Mouse (Mus musculus): ENCODE data around the gene Farp1.
"Not testable (repeated sequence)": the region's sequence is repeated elsewhere in the genome, so short reads cannot be mapped to it uniquely, and the experiment has no call there.

The Farp1 gene

DNA sequence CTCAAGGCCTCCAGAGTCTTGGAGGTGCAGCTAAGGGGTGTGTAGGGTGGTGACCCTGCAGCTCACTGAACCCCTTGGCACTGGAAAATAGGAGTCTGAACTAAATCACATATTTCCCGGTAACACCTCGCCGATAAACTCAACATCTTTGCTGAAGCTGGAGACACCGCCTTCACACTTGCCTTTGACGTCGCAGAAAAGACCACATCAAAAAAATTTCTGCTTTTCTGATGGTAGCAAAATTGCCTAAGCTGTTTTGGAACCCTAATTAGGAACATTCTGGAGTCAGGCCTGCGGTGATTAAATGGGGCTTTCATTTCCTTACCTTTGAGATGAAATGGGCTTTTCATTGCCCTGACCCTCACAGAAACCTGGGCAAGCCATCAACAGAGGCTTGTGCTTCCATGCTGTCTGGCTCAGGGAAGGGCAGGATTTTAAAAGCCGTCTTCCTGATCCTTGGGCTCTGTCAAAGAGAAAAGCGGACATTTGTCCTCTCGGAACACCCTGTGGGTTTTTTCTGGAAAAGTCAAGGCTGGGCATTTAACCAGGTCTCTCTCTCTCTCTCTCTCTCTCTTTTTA is 72.8 kb downstream of the Farp1 start:
- no peak for DNase-seq

DNA sequence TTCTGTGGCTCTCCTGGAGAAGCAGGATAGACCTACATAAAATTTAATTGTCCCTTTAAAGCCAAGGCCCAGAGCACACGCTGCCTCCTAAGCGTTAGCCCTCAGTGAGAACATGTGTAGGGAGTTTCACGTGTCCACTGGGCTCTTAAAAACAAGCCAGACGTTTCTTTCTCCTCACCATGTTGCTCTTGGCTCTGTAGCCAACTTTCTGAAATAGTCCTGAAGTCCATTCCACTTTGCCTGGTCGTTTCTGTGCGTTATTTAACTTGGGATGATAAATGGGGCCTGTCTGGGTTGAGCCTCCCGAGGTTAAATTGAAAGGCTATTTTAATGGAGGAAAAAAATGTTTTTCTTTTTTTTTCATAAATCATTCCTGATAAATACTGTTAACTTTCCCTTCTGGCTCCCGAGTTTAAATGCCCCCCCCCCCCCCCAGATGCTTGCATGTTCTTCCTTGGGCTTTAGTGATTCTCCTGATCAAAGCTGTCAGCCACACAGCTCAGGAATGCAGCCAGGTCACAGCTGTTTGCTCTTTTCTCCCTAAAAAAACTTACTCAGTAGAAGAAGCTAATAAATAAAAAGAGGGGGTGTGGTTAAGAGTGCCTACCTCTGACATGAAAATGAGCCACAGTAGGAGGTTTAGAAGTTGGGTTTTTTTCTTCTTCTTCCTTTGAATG is 73.6 kb downstream of the Farp1 start:
- DNase-seq, result no peak

DNA sequence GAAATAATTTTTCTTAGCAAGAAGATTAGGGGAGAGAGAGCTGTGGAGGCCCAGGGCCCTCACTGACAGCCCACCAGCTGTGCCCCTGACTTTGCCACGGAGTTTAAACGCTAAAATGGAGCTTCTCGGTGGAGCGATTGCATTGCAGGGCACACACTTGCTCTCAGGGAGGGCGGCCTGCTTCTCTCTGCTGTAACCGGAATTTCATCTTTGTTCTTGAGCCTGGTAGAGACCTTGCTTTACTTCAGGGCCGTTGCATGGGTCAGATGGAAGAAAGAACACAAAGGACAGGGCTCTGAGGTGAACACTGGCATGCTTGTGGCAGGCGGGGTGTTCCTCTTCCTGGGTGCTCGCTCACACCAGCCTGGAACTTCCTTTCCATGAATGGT is 74.1 kb downstream of the Farp1 start:
- no peak for DNase-seq

DNA sequence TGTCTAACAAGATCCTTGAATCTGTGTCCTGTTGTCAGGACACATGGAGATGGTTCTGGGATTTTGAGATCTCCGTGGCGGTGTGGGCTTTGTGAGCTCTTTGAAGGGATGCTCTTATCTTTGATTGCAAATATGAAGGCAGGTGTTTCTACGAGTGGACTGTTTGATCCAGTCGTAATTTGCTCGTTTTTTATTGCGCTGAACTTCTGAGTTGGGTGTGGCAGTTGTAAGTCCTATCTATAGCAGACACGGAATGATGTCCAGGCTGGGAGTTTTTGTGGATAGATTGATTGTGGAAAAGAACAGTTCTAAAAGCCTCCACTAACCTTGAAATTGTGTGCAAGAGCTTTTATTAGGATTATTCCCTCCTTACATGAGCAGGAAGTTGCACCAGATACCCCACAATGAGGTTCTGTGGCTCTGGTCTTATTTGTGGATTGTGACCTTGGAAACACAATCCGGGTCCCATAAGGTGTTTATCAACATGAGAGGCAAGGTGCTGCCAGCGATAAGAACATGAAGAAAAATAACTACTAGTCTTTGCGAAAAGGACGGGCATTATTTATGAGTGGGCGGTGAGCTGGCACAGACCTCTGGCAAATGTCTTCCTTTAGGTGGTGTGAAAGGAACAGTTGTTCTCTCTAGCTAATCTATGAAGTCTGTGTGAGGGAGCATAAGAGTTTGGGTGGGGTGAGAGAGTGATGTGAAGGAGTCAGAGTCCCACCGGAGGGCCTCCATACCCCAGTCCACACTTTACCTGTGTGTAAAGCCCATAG is 75.7 kb downstream of the Farp1 start:
- no peak for DNase-seq

- DNase-seq, result no peak
These were observed 77.1 kb downstream of the Farp1 start for GRCm38 (mm10) chr14:121112061-121112460.

DNA sequence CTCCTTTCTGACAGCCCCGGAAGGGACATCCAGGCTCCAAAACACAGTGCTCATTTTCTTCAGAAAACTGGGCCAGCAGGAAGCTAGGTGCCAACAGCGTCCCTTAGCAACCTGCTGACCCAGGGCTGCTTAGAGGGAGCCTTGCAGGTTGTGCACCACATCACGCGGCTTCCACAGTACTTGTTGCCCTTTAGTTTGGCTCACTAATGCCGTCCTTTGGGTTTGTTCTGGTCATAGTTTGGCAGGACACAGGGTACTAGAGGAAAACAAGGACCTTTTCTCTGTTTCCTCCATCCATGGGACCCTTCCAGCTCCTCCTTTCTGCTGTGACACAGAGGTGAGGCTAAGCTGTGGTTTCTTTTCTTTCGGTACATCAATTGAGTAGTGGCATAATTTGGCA is 78.8 kb downstream of the Farp1 start:
- DNase-seq, result no peak

DNA sequence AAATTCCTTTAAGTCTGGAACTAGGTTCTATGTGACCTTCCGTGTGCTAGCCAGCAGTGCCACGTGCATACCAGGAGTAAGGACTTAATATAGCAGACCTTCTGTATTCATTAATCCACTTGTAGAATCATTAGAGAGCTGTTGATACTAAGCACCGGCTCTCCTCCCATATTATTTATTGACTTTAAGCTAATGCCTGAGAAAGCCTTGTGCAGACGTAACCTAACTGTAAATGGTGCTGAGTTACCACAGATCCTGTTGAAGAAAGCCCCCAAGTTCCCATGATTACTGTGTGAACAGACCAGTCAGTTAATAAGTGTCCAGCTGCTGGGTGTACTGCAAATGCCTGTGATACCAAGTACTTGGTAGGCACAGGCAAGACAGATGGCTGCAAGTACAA is 81.7 kb downstream of the Farp1 start:
- no peak for DNase-seq

GRCm38 (mm10) chr14:121118860-121119259 is 83.9 kb downstream of the Farp1 start:
- no peak for DNase-seq

- no peak for DNase-seq
These were observed 86.7 kb downstream of the Farp1 start for GRCm38 (mm10) chr14:121121664-121122063.

- DNase-seq, result no peak
These were observed 87.9 kb downstream of the Farp1 start for GRCm38 (mm10) chr14:121122852-121123251.

DNA sequence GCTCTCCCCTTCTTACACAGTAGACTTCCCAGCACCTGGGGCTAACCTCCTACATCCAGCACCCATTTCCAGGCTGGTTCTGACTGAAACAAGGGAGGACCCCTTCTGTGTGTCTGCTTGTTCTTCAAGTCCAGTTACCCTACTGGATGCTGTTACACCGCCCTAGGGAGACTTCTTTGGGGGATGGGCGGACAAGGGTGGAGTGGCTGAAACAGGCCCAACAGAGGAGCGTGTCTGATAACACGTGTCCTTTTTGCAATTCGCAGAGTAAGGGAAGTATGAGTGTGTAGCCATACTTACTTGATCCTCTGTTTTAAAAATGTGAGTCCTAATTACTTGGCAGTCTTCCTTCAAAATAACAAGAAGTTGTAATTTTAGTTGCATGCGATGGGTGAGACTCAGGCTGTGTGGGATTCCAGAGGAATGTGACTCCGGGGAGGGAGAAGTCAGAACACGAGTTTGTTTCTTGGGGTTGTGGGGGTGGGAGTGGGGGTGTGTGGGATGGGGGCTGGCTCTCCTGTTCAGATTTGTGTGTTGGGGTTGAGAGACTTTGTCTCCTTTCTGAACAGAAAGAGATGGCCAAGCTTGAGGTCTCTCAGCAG is 89.5 kb downstream of the Farp1 start:
- no peak for DNase-seq

DNA sequence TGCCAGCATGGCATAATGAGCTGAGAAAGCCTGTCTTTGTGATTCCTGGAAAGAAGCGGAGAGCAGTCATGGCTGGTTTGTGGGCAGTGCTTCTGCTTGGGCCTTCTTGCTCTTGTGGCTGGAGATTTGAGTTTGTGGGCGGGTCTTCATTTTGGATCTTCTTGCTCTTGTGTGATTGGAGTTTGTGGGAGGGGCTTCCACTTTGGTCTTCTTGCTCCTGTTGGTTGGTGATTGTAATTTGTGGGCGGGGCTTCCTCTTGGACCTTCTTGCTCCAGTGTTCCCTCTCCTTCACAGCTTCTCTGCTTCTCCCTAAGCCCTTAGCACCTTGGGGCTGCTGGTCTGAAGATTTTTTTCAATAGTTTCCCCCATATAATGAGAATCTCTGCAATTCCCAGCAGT is 90.7 kb downstream of the Farp1 start:
- no peak for DNase-seq

- DNase-seq, result no peak
These were observed 91.3 kb downstream of the Farp1 start for GRCm38 (mm10) chr14:121126291-121126690.

GRCm38 (mm10) chr14:121128858-121129800 is 94.1 kb downstream of the Farp1 start:
- DNase-seq, result no peak

- not testable (repeated sequence) for DNase-seq
These were observed 95.4 kb downstream of the Farp1 start for GRCm38 (mm10) chr14:121130351-121130750.

DNA sequence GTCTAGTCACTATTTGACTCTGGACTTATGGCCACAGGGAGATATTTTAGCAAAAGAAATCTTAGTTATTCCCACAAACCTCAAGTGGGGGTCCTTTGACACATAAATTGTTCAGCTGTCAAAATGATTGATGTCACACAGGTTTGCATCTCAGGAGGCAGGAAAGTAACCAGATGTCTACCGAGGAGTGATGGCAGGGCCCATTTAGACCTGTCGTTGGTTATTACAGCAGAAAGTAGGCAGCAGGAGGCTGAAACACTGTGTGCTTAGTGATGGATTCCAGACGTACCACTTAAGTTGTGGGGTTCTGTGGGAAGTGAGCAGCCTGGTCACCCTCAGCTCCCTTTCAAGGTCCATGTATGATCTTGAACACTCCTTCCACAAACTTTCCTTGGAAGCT is 99.4 kb downstream of the Farp1 start:
- no peak for DNase-seq

DNA sequence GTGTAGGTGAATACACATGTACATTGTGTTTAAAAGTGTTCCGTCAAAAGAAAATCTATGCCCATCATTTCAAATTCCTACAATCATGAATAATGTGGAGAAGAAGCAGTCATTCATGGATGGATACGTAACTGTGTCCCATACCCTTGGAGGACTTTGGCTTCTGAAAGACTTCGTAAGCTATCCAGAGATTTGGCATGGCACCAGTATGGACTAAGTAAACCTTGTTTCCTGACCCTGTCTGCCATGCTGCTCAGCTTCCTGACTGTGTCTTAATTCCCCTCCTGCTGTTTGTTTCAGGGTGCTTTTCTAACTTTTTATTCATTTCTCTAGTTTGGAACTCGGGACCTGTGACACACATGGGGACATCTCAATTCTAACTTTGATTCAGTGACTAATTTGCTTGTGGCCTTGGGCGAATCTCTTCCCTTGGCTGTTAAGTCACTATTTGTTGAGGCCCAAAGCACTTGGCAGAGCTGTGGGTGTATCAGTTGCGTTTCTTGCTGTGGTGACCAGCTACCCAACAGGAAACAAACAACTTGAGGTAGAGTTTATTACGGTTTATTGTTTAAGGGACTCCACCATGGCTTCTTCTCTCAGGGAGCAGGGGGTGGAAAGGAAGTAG is 108.9 kb downstream of the Farp1 start:
- no peak for DNase-seq

GRCm38 (mm10) chr14:121144496-121144895 is 109.5 kb downstream of the Farp1 start:
- DNase-seq, result no peak

DNA sequence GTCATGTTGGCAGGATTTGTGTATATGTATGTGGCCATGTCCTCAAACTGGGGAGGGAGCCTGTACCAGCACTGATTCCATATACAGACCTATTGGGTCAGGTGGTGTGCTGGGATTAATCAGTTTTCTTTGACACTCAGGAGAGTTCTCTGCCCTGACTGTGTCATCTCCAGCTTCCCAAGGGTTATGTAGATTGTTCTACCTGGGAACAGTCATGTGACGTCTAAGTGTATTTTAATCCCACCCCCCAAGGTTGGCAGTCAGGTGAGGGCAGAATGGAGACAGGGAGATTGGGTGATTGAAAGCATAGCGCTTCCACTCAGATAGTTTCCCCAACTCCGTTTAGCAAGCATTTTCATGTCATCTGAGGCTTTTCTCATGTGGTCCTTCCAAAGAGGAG is 110.3 kb downstream of the Farp1 start:
- no peak for DNase-seq

GRCm38 (mm10) chr14:121145698-121146097 is 110.7 kb downstream of the Farp1 start:
- no peak for DNase-seq

- no peak for DNase-seq
These were observed 111.2 kb downstream of the Farp1 start for GRCm38 (mm10) chr14:121146213-121146612.

DNA sequence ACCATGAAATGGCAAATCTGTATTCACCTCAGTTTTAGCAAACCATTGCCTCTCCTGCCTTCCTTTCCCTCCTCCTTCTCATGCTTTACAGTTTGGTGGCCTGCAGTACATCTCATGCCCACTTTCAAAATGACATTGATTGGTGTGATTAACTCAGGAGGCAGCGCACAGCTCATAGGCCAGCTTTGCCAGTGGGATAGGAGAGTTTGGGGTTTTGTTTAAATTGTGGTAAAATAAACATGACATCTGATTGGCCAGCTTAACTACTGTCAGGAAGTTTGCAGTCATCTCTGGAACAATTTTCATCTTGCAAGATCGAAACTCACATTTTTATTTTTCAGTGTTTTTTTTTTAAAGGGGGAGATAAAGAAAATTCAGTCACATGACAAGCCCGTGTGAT is 112.0 kb downstream of the Farp1 start:
- DNase-seq, result no peak

All from right cerebral cortex, postnatal 4 days (tissue).